Mouse (Mus musculus): ENCODE data around the gene U2surp.

GRCm38 (mm10) chr9:95510693-95511404, 947 bp downstream of the U2surp start:
- TF ChIP-seq CTCF (IDR thresholded peaks at IDR 0.05) (no peak), POLR2A (IDR thresholded peaks at IDR 0.05; ENCODE audit: insufficient read depth, low read depth, low read length) (no peak)
